Mouse (Mus musculus) retina, postnatal 7 days (tissue): ENCODE results near the gene Pdcd6ip.
"Not testable (repeated sequence)": the region's sequence is repeated elsewhere in the genome, so short reads cannot be mapped to it uniquely, and the experiment has no call there.

Experiments used
- DNase-seq: peaks from one replicate; pipeline ENCODE4 v3.0.0-alpha.2; 2012; ENCODE audit warnings: low read depth, low spot score

Pdcd6ip gene

GRCm38 (mm10) chr9:113707481-113708360, at the start of gene Pdcd6ip:
TSS of gene Pdcd6ip (minus strand) at chr9:113708259.
- DNase-seq = peak; percentile 83

- DNase-seq = no peak
These were observed 48.0 kb upstream of the Pdcd6ip start for GRCm38 (mm10) chr9:113755888-113756719.

- no peak for DNase-seq
These were observed 41.3 kb upstream of the Pdcd6ip start for GRCm38 (mm10) chr9:113749356-113749755.

- no peak for DNase-seq
These were observed 35.2 kb upstream of the Pdcd6ip start for GRCm38 (mm10) chr9:113743291-113743690.

GRCm38 (mm10) chr9:113742361-113742794, 34.3 kb upstream of the Pdcd6ip start:
- DNase-seq = no peak

- no peak for DNase-seq
These were observed 33.6 kb upstream of the Pdcd6ip start for GRCm38 (mm10) chr9:113741637-113742137.

- DNase-seq = peak; percentile 67
These were observed 33.1 kb upstream of the Pdcd6ip start, which contains the start of gene Clasp2 for GRCm38 (mm10) chr9:113741108-113741636. TSS of gene Clasp2 (plus strand) at chr9:113741473.

GRCm38 (mm10) chr9:113738941-113739340, 30.9 kb upstream of the Pdcd6ip start:
- no peak for DNase-seq

- DNase-seq = no peak
These were observed 30.0 kb upstream of the Pdcd6ip start for GRCm38 (mm10) chr9:113738021-113738420.

GRCm38 (mm10) chr9:113735920-113736319, 27.9 kb upstream of the Pdcd6ip start:
- DNase-seq = no peak

- no peak for DNase-seq
These were observed 23.5 kb upstream of the Pdcd6ip start for GRCm38 (mm10) chr9:113731540-113731939.

GRCm38 (mm10) chr9:113726991-113727680, 19.1 kb upstream of the Pdcd6ip start:
- no peak for DNase-seq

GRCm38 (mm10) chr9:113726131-113726530, 18.1 kb upstream of the Pdcd6ip start:
- DNase-seq = no peak

- not testable (repeated sequence) for DNase-seq
These were observed 17.6 kb upstream of the Pdcd6ip start for GRCm38 (mm10) chr9:113725609-113726008.

- DNase-seq = no peak
These were observed 16.6 kb upstream of the Pdcd6ip start for GRCm38 (mm10) chr9:113724646-113725045.

GRCm38 (mm10) chr9:113719063-113719462, 11.0 kb upstream of the Pdcd6ip start:
- DNase-seq = peak; percentile 29

- DNase-seq = no peak
These were observed 2.8 kb upstream of the Pdcd6ip start for GRCm38 (mm10) chr9:113710871-113711270.

- no peak for DNase-seq
These were observed 562 bp upstream of the Pdcd6ip start for GRCm38 (mm10) chr9:113708361-113709280.

- no peak for DNase-seq
These were observed 1.2 kb downstream of the Pdcd6ip start for GRCm38 (mm10) chr9:113706841-113707240.

GRCm38 (mm10) chr9:113706108-113706507, 2.0 kb downstream of the Pdcd6ip start:
- DNase-seq = no peak
